Mouse (Mus musculus) E14TG2a.4 (cell line): ENCODE data around the gene Olfr697.
"Not testable (repeated sequence)": the region's sequence is repeated elsewhere in the genome, so short reads cannot be mapped to it uniquely, and the experiment has no call there.

Source experiments
- H3K27me3 ChIP-seq: 2 replicates; pipeline ENCODE4 v1.6.1; 2014; ENCODE audit warnings: low read length, control low read depth; ENCODE audit not compliant: insufficient read depth
- H3K36me3 ChIP-seq: 2 replicates; pipeline ENCODE4 v1.6.1; 2014; ENCODE audit warnings: low read length, control low read depth; ENCODE audit not compliant: insufficient read depth
- H3K4me1 ChIP-seq: replicated peaks from 2 replicates; pipeline ENCODE4 v1.6.1; 2014; ENCODE audit warnings: low read depth, low read length, control low read depth
- H3K4me3 ChIP-seq: replicated peaks from 2 replicates; pipeline ENCODE4 v1.5.1; 2014; ENCODE audit warnings: mild to moderate bottlenecking, low read length
- H3K9me3 ChIP-seq: 2 replicates; pipeline ENCODE4 v1.6.1; 2014; ENCODE audit warnings: low read length, control low read depth
- CTCF ChIP-seq: conservative IDR thresholded peaks from 2 replicates; pipeline ENCODE4 v1.5.1; 2014; ENCODE audit warnings: low read length
- NANOG ChIP-seq: IDR thresholded peaks from 2 replicates; pipeline ENCODE4 v1.6.1; 2014; ENCODE audit warnings: borderline replicate concordance, low read length, mixed read lengths
- POU5F1 ChIP-seq: IDR thresholded peaks from 2 replicates; pipeline ENCODE4 v1.6.1; 2014; ENCODE audit warnings: low read length, borderline replicate concordance

Olfr697 gene

DNA sequence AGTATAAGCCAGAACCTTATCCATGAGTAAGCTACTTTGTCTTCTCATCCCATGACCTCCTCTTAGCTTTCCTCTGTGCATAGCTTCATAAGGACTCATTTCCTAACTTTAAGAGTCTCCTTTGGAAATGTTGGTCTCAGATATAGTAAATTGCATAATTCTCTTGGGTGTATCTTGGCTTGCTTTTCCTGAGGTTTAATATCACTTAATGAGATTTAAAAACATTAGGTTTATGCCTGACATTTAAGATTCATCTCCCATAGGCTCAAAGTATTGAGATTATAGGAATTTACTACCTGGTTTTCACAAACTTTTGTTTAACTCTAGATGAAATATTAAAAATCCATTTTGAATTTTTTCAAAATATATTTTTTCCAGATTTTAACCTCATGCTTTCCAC, 25.9 kb downstream of the Olfr697 start, which contains the start of gene Olfr695:
Olfr695 (minus strand) TSS at position 101 of the 400 bp plus-strand sequence.
- no peaks in the 10 kb centered on the region for H3K36me3 ChIP-seq
- TF ChIP-seq POU5F1 (no peak), NANOG (no peak), CTCF (no peak)
- H3K4me1 ChIP-seq = no peaks in the 10 kb centered on the region
- H3K9me3 ChIP-seq = peaks cover 10% of the 10 kb centered on the region; the same call in 1 of the 2 replicates
- no peak within 1 kb of the TSS for H3K4me3 ChIP-seq
- no peaks in the 10 kb centered on the region for H3K27me3 ChIP-seq

GRCm38 (mm10) chr7:106711463-106711862, 30.8 kb downstream of the Olfr697 start:
- Histone ChIP-seq H3K4me1 (no peaks in the 10 kb centered on the region), H3K27me3 (no peaks in the 10 kb centered on the region), H3K9me3 (0 out of 2 replicates have a peak, but pooled peaks cover 2% of the 10 kb centered on the region), H3K36me3 (no peaks in the 10 kb centered on the region), H3K4me3 (no peak overlapping the region)
- TF ChIP-seq NANOG = no peak
- no peak for TF ChIP-seq CTCF
- TF ChIP-seq POU5F1 = no peak

GRCm38 (mm10) chr7:106707705-106708104, 34.5 kb downstream of the Olfr697 start:
- H3K27me3 ChIP-seq, H3K4me1 ChIP-seq, H3K4me3 ChIP-seq, H3K36me3 ChIP-seq: not testable (repeated sequence)
- peaks cover 12% of the 10 kb centered on the region for H3K9me3 ChIP-seq

- Histone ChIP-seq H3K9me3 (peaks cover 23% of the 10 kb centered on the region), H3K36me3 (no peaks in the 10 kb centered on the region), H3K27me3 (no peaks in the 10 kb centered on the region), H3K4me3 (no peak overlapping the region), H3K4me1 (no peaks in the 10 kb centered on the region)
- TF ChIP-seq CTCF = no peak
- TF ChIP-seq POU5F1 = no peak
- no peak for TF ChIP-seq NANOG
Measured at GRCm38 (mm10) chr7:106696891-106697290, 45.4 kb downstream of the Olfr697 start.

DNA sequence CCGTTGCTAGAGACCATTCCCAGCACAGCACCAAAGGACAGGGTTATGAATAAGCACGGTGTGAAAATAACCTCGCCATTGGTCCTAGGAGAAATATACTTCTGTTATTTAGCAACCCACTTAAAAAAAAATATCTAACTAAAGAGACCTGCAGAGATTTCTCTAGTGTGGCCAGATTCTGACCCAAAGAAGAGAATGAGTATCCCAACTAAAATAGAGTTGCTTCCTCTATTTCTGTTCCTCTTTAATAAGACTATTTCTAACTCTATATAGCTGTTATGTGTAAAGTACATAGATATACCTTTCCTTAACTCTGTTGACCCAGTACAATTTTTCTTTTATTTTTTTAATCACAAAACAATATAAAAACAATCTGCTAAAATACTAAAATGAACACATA, 49.3 kb downstream of the Olfr697 start:
- Histone ChIP-seq H3K9me3 (no peaks in the 10 kb centered on the region), H3K4me3 (no peak overlapping the region), H3K4me1 (no peaks in the 10 kb centered on the region), H3K36me3 (no peaks in the 10 kb centered on the region), H3K27me3 (no peaks in the 10 kb centered on the region)
- TF ChIP-seq POU5F1 (no peak), CTCF (no peak), NANOG (no peak)

- Histone ChIP-seq H3K27me3 (no peaks in the 10 kb centered on the region), H3K4me3 (no peak within 1 kb of the TSS), H3K4me1 (no peaks in the 10 kb centered on the region), H3K36me3 (no peaks in the 10 kb centered on the region), H3K9me3 (no peaks in the 10 kb centered on the region)
- TF ChIP-seq POU5F1 = no peak
- no peak for TF ChIP-seq CTCF
- no peak for TF ChIP-seq NANOG
Measured at GRCm38 (mm10) chr7:106691714-106692113, 50.5 kb downstream of the Olfr697 start, which contains the start of gene Olfr694. Olfr694 (minus strand) TSS chr7:106691814.
